Mouse (Mus musculus): Measurements from ENCODE around the gene Kif1bp. TPM values are rescaled to one million over a fixed set of nuclear protein-coding genes. Genes with fewer than 3 reads are reported as not detected.

Kif1bp gene
- total RNA-seq, 2 experiments from 2014 or later = 169 to 181 TPM

Other genes starting within 250 kb of the Kif1bp start
- 100 to 1,000 TPM; 305 to 321 TPM for gene Hk1, start 198.5 kb downstream of the Kif1bp start, total RNA-seq (2021)
- gene Hkdc1, start 156.0 kb downstream of the Kif1bp start, total RNA-seq (2021) = 10 to 100 TPM; 12.9 to 13.3 TPM
- gene 4930507D05Rik, start 129.0 kb downstream of the Kif1bp start, total RNA-seq (2021) = 1 to 10 TPM; 1.3 to 1.8 TPM
- gene Supv3l1, start 128.7 kb downstream of the Kif1bp start, total RNA-seq (2021) = 10 to 100 TPM; 22.0 to 22.6 TPM
- 10 to 100 TPM; 48.9 to 52.9 TPM for gene Vps26a, start 91.7 kb downstream of the Kif1bp start, total RNA-seq (2021)
- 1 to 10 TPM; 8.2 to 9.1 TPM for gene Srgn, start 51.0 kb downstream of the Kif1bp start, total RNA-seq (2021)
- 10 to 100 TPM; 21.7 to 22.2 TPM for gene Ddx21, start 23.8 kb upstream of the Kif1bp start, total RNA-seq (2021)
- 10 to 100 TPM; 85.1 to 95.6 TPM for gene Ddx50, start 72.8 kb upstream of the Kif1bp start, total RNA-seq (2021)
- gene Stox1, start 147.7 kb upstream of the Kif1bp start, total RNA-seq (2021) = 1 to 10 TPM; 4.8 to 6.9 TPM
- gene Ccar1, start 213.8 kb upstream of the Kif1bp start, total RNA-seq (2021) = 10 to 100 TPM; 53.5 to 55.1 TPM